Mouse (Mus musculus): ENCODE measurements at regions not wholly inside any gene's neighbourhood (a gene's known extent, or its start where the extent isn't known, plus 50 kb on each side); places are given as distances from the start of the nearest gene placed in this dataset.
A peak's percentile ranks its signal among the peaks of the same experiment; 100 is the strongest.

- no peak for ATAC-seq (replicated peaks; ENCODE audit: insufficient number of reproducible peaks, low FRiP score, low TSS enrichment, low read depth)
Measured at GRCm38 (mm10) chr7:69510389-69510788, 761.3 kb upstream of the Arrdc4 start.

GRCm38 (mm10) chr7:69493062-69493930, 744.3 kb upstream of the Arrdc4 start:
- no peak overlapping the region for H3K27ac ChIP-seq (replicated peaks; ENCODE audit: low read depth, low read length)
- DNase-seq (ENCODE audit: low spot score) (no peak), ATAC-seq (replicated peaks; ENCODE audit: insufficient number of reproducible peaks, low FRiP score, low TSS enrichment, low read depth) (no peak)
- H3K9ac ChIP-seq (replicated peaks; ENCODE audit: low read length), result no peak overlapping the region
- WGBS, result 52% methylated on average over 18 of the region's 18 CpGs
- H3K4me3 ChIP-seq (ENCODE audit: low read depth, low read length), result no peak overlapping the region
- H3K4me1 ChIP-seq (ENCODE audit: control insufficient read depth, insufficient read depth, low read length), result no peaks in the 10 kb centered on the region
- H3K36me3 ChIP-seq (replicated peaks; ENCODE audit: control insufficient read depth, insufficient read depth, low read depth, low read length), result no peaks in the 10 kb centered on the region
- H3K27me3 ChIP-seq (ENCODE audit: control insufficient read depth, insufficient read depth, low read length), result no peaks in the 10 kb centered on the region
- no peak overlapping the region for H3K4me2 ChIP-seq (ENCODE audit: low read depth, low read length)
- H3K9me3 ChIP-seq (replicated peaks; ENCODE audit: control insufficient read depth, low read length), result no peaks in the 10 kb centered on the region

More at GRCm38 (mm10) chr7:69510389-69510788, 761.3 kb upstream of the Arrdc4 start:
- no peak overlapping the region for H3K27ac ChIP-seq (replicated peaks; ENCODE audit: low read depth, low read length)
- H3K4me1 ChIP-seq (ENCODE audit: control insufficient read depth, insufficient read depth, low read length), result no peaks in the 10 kb centered on the region
- no peaks in the 10 kb centered on the region for H3K27me3 ChIP-seq (ENCODE audit: control insufficient read depth, insufficient read depth, low read length)
- H3K9ac ChIP-seq (replicated peaks; ENCODE audit: low read length), result no peak overlapping the region
- no peak for DNase-seq (ENCODE audit: low spot score)
- no peaks in the 10 kb centered on the region for H3K36me3 ChIP-seq (replicated peaks; ENCODE audit: control insufficient read depth, insufficient read depth, low read depth, low read length)
- no peaks in the 10 kb centered on the region for H3K9me3 ChIP-seq (replicated peaks; ENCODE audit: control insufficient read depth, low read length)
- WGBS, result 83% methylated on average over 8 of the region's 8 CpGs
- H3K4me3 ChIP-seq (ENCODE audit: low read depth, low read length), result no peak overlapping the region
- H3K4me2 ChIP-seq (ENCODE audit: low read depth, low read length), result no peak overlapping the region

- no peak overlapping the region for H3K4me2 ChIP-seq (ENCODE audit: low read depth, low read length)
- peak; percentile 83 for ATAC-seq (replicated peaks; ENCODE audit: insufficient number of reproducible peaks, low FRiP score, low TSS enrichment, low read depth)
- peak; percentile 89 for DNase-seq (ENCODE audit: low spot score)
Measured at GRCm38 (mm10) chr7:69490566-69491466, 741.8 kb upstream of the Arrdc4 start.

GRCm38 (mm10) chr7:69488630-69489029, 739.6 kb upstream of the Arrdc4 start:
- Histone ChIP-seq H3K4me1 (ENCODE audit: control insufficient read depth, insufficient read depth, low read length) (no peaks in the 10 kb centered on the region), H3K9ac (replicated peaks; ENCODE audit: low read length) (no peak overlapping the region; the same call in 1 of the 2 replicates), H3K27ac (replicated peaks; ENCODE audit: low read depth, low read length) (no peak overlapping the region), H3K36me3 (replicated peaks; ENCODE audit: control insufficient read depth, insufficient read depth, low read depth, low read length) (no peaks in the 10 kb centered on the region), H3K9me3 (replicated peaks; ENCODE audit: control insufficient read depth, low read length) (no peaks in the 10 kb centered on the region), H3K27me3 (ENCODE audit: control insufficient read depth, insufficient read depth, low read length) (no peaks in the 10 kb centered on the region), H3K4me3 (ENCODE audit: low read depth, low read length) (no peak overlapping the region), H3K4me2 (ENCODE audit: low read depth, low read length) (no peak overlapping the region)
- 43% methylated on average over 6 of the region's 6 CpGs for WGBS
- ATAC-seq (replicated peaks; ENCODE audit: insufficient number of reproducible peaks, low FRiP score, low TSS enrichment, low read depth), result 0 out of 2 replicates have a peak, but pooled peaks have one; percentile 44
- DNase-seq (ENCODE audit: low spot score), result peak; percentile 43

More at GRCm38 (mm10) chr7:69490566-69491466, 741.8 kb upstream of the Arrdc4 start:
- Histone ChIP-seq H3K9ac (replicated peaks; ENCODE audit: low read length) (no peak overlapping the region), H3K9me3 (replicated peaks; ENCODE audit: control insufficient read depth, low read length) (no peaks in the 10 kb centered on the region), H3K27me3 (ENCODE audit: control insufficient read depth, insufficient read depth, low read length) (no peaks in the 10 kb centered on the region), H3K27ac (replicated peaks; ENCODE audit: low read depth, low read length) (no peak overlapping the region), H3K36me3 (replicated peaks; ENCODE audit: control insufficient read depth, insufficient read depth, low read depth, low read length) (no peaks in the 10 kb centered on the region), H3K4me1 (ENCODE audit: control insufficient read depth, insufficient read depth, low read length) (no peaks in the 10 kb centered on the region), H3K4me3 (ENCODE audit: low read depth, low read length) (no peak overlapping the region)
- 35% methylated on average over 16 of the region's 16 CpGs for WGBS

- 78% methylated on average over 3 of the region's 3 CpGs for WGBS
- Histone ChIP-seq H3K9me3 (replicated peaks; ENCODE audit: control insufficient read depth, low read length) (no peaks in the 10 kb centered on the region), H3K27ac (replicated peaks; ENCODE audit: low read depth, low read length) (no peak overlapping the region), H3K36me3 (replicated peaks; ENCODE audit: control insufficient read depth, insufficient read depth, low read depth, low read length) (no peaks in the 10 kb centered on the region), H3K4me2 (ENCODE audit: low read depth, low read length) (no peak overlapping the region), H3K4me3 (ENCODE audit: low read depth, low read length) (no peak overlapping the region), H3K27me3 (ENCODE audit: control insufficient read depth, insufficient read depth, low read length) (no peaks in the 10 kb centered on the region), H3K4me1 (ENCODE audit: control insufficient read depth, insufficient read depth, low read length) (no peaks in the 10 kb centered on the region), H3K9ac (replicated peaks; ENCODE audit: low read length) (no peak overlapping the region)
- ATAC-seq (replicated peaks; ENCODE audit: insufficient number of reproducible peaks, low FRiP score, low TSS enrichment, low read depth) (no peak), DNase-seq (ENCODE audit: low spot score) (no peak)
Measured at GRCm38 (mm10) chr7:69487111-69487510, 738.1 kb upstream of the Arrdc4 start.

GRCm38 (mm10) chr7:69484552-69484951, 735.5 kb upstream of the Arrdc4 start:
- no peak overlapping the region for H3K4me3 ChIP-seq (ENCODE audit: low read depth, low read length)

More at GRCm38 (mm10) chr7:69484552-69484951, 735.5 kb upstream of the Arrdc4 start:
- H3K27ac ChIP-seq (replicated peaks; ENCODE audit: low read depth, low read length), result no peak overlapping the region
- no peaks in the 10 kb centered on the region for H3K27me3 ChIP-seq (ENCODE audit: control insufficient read depth, insufficient read depth, low read length)
- no peak overlapping the region for H3K4me2 ChIP-seq (ENCODE audit: low read depth, low read length)
- no peak for DNase-seq (ENCODE audit: low spot score)
- no peak for ATAC-seq (replicated peaks; ENCODE audit: insufficient number of reproducible peaks, low FRiP score, low TSS enrichment, low read depth)
- H3K9me3 ChIP-seq (replicated peaks; ENCODE audit: control insufficient read depth, low read length), result no peaks in the 10 kb centered on the region
- 79% methylated on average over 4 of the region's 4 CpGs for WGBS
- no peaks in the 10 kb centered on the region for H3K4me1 ChIP-seq (ENCODE audit: control insufficient read depth, insufficient read depth, low read length)
- H3K9ac ChIP-seq (replicated peaks; ENCODE audit: low read length), result no peak overlapping the region
- no peaks in the 10 kb centered on the region for H3K36me3 ChIP-seq (replicated peaks; ENCODE audit: control insufficient read depth, insufficient read depth, low read depth, low read length)

Measured in embryonic facial prominence, embryonic 11.5 days (tissue).